Mouse (Mus musculus) cerebellum, adult 2 months (tissue): ENCODE results near the gene Brip1.

Experiments
- CTCF ChIP-seq: fragments of 200-500 bp; IDR thresholded peaks from 2 replicates; pipeline ENCODE4 v1.5.1; 2011; ENCODE audit warnings: low read depth, mild to moderate bottlenecking, control low read depth, low read length, moderate library complexity, borderline replicate concordance; ENCODE audit not compliant: insufficient read depth
- POLR2A ChIP-seq: fragments of 200-500 bp; IDR thresholded peaks from 2 replicates; pipeline ENCODE4 v1.6.1; 2011; ENCODE audit warnings: low read length, control low read depth, borderline replicate concordance; ENCODE audit not compliant: insufficient read depth

GRCm38 (mm10) chr11:86170743-86171142 lies 30.2 kb downstream of the Brip1 start:
- TF ChIP-seq POLR2A (no peak), CTCF (no peak)
